Mouse (Mus musculus): Measurements from ENCODE around the gene Gpx6. TPM values are rescaled to one million over a fixed set of nuclear protein-coding genes. Genes with fewer than 3 reads are reported as not detected.
A peak's percentile ranks its signal among the peaks of the same experiment; 100 is the strongest.

Gene Gpx6
- polyA plus RNA-seq, 1 experiment from 2014 or later: not detected

GRCm38 (mm10) chr13:21326657-21327211 is 14.8 kb downstream of the Gpx6 start:
- peak; percentile 81 for ATAC-seq (replicated peaks)
- peaks cover 5% of the 10 kb centered on the region; the same call in 1 of the 2 replicates for H3K27me3 ChIP-seq (replicated peaks)
- no peaks in the 10 kb centered on the region for H3K36me3 ChIP-seq (replicated peaks)
- no peak overlapping the region for H3K9ac ChIP-seq
- peaks cover 6% of the 10 kb centered on the region for H3K4me1 ChIP-seq
- under 1% methylated on average over 24 of the region's 24 CpGs for WGBS
- H3K4me3 ChIP-seq: peak overlapping the region; percentile 38
- peak overlapping the region; percentile 58 for H3K4me2 ChIP-seq
- H3K9me3 ChIP-seq: no peaks in the 10 kb centered on the region
- H3K27ac ChIP-seq: no peak overlapping the region

DNA sequence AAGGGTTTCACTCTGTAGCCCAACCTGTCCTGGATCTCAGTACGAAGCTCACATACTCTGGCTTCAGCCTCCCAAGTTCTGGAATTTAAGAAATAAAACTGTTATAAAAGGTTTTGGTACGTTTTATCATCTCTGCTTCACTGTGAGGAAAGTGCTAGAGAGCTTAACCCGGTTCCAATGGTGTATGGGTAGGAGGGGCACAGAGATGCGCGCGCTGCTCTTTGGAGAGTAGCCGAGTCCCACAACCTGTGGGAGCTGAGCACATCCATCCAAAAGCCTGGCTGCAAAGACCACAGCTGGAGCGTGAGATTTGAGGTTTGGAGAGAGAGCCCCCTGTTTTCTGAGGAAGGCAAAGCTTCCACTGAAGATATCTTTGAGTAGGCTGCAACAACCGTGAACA is 15.5 kb downstream of the Gpx6 start:
- Histone ChIP-seq H3K27ac (no peak overlapping the region), H3K9ac (0 out of 2 replicates have a peak overlapping the region, but pooled peaks have one; percentile 31), H3K27me3 (replicated peaks) (peaks cover 5% of the 10 kb centered on the region; the same call in 1 of the 2 replicates), H3K9me3 (no peaks in the 10 kb centered on the region), H3K4me1 (peaks cover 6% of the 10 kb centered on the region), H3K4me2 (peak overlapping the region; percentile 58), H3K4me3 (peak overlapping the region; percentile 38), H3K36me3 (replicated peaks) (no peaks in the 10 kb centered on the region)
- no peak for ATAC-seq (replicated peaks)
- WGBS: under 1% methylated on average over 9 of the region's 9 CpGs

DNA sequence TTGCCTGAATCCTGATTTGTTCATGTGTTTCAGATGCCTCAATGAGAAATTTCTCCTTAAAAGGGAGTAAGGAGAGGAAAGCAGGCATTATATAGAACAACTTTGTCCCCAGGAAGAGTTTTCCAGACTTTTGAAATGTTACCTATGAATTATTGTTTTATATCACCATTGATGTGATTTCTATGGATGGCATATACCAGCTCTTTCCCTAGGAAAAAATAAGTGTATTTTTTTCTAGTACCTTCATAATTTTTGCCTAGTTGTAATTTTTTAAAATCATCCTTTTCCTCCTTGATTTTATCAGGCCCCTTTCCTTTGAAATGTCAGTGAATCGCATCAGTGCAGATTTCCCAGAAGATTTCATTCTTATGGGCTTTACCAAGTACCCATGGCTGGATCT is 34.7 kb downstream of the Gpx6 start, which contains the start of gene Olfr1367:
Olfr1367 (plus strand) TSS at position 301 of the 400 bp plus-strand sequence.
- no peak within 1 kb of the TSS for H3K4me2 ChIP-seq
- no peaks in the 10 kb centered on the region for H3K36me3 ChIP-seq (replicated peaks)
- H3K9me3 ChIP-seq: no peaks in the 10 kb centered on the region
- no peak for ATAC-seq (replicated peaks)
- H3K4me1 ChIP-seq: no peaks in the 10 kb centered on the region
- WGBS: 92% methylated on average over 1 of the region's 1 CpGs
- H3K9ac ChIP-seq: no peak within 1 kb of the TSS
- H3K27me3 ChIP-seq (replicated peaks): no peaks in the 10 kb centered on the region
- no peak within 1 kb of the TSS for H3K27ac ChIP-seq
- no peak within 1 kb of the TSS for H3K4me3 ChIP-seq

GRCm38 (mm10) chr13:21350593-21350992 is 38.7 kb downstream of the Gpx6 start:
- Histone ChIP-seq H3K4me1 (no peaks in the 10 kb centered on the region), H3K36me3 (replicated peaks) (no peaks in the 10 kb centered on the region), H3K4me2 (no peak overlapping the region), H3K9me3 (no peaks in the 10 kb centered on the region), H3K27me3 (replicated peaks) (no peaks in the 10 kb centered on the region), H3K9ac (no peak overlapping the region), H3K27ac (no peak overlapping the region), H3K4me3 (no peak overlapping the region)
- ATAC-seq (replicated peaks): no peak

- H3K36me3 ChIP-seq (replicated peaks): no peaks in the 10 kb centered on the region
- peak within 1 kb of the TSS; percentile 70 for H3K27ac ChIP-seq
- 1% methylated on average over 28 of the region's 29 CpGs for WGBS
- H3K4me1 ChIP-seq: peaks cover 29% of the 10 kb centered on the region
- H3K4me3 ChIP-seq: peak within 1 kb of the TSS; percentile 91
- no peaks in the 10 kb centered on the region for H3K9me3 ChIP-seq
- no peaks in the 10 kb centered on the region for H3K27me3 ChIP-seq (replicated peaks)
- H3K4me2 ChIP-seq: peak within 1 kb of the TSS; percentile 76
- ATAC-seq (replicated peaks): peak; percentile 100
- H3K9ac ChIP-seq: peak within 1 kb of the TSS; percentile 95
Measured at GRCm38 (mm10) chr13:21362621-21363248, 50.8 kb downstream of the Gpx6 start, which contains the start of gene Zscan12. Gene Zscan12, plus strand, starts transcription at chr13:21362820.

- Histone ChIP-seq H3K27me3 (replicated peaks) (no peaks in the 10 kb centered on the region), H3K27ac (no peak overlapping the region), H3K4me2 (peak overlapping the region; percentile 76), H3K4me3 (peak overlapping the region; percentile 91), H3K9me3 (no peaks in the 10 kb centered on the region), H3K36me3 (replicated peaks) (peaks cover 4% of the 10 kb centered on the region; the same call in 1 of the 2 replicates), H3K9ac (peak overlapping the region; percentile 95; the same call in 1 of the 2 replicates), H3K4me1 (peaks cover 29% of the 10 kb centered on the region)
- 64% methylated on average over 12 of the region's 12 CpGs for WGBS
- no peak for ATAC-seq (replicated peaks)
Measured at GRCm38 (mm10) chr13:21363719-21364118, 51.8 kb downstream of the Gpx6 start.

DNA sequence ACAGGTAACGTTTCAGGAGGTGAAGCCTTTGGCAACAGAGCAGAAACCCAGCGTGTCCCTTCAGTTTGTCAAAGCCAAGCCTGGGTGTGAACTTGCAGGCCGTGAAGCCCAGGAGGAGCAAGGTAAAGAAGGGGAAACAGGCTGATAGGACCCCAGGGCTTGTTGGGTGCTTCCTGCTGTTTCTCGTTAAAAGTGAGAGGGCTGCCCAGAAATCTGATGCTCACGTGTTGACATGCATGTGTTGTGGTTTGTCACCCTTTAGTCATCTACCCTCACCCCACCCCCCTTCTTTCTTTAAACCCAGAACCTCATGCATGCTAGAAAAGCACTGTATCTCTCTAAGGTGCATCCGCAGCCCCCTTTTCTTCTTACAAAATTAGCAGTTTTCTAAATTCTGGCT is 54.7 kb downstream of the Gpx6 start:
- Histone ChIP-seq H3K27me3 (replicated peaks) (no peaks in the 10 kb centered on the region), H3K9me3 (no peaks in the 10 kb centered on the region)
- no peak for ATAC-seq (replicated peaks)

More for the DNA sequence above, 54.7 kb downstream of the Gpx6 start:
- Histone ChIP-seq H3K36me3 (replicated peaks) (peaks cover 31% of the 10 kb centered on the region), H3K4me1 (peaks cover 29% of the 10 kb centered on the region), H3K4me3 (no peak overlapping the region), H3K9ac (no peak overlapping the region), H3K27ac (no peak overlapping the region), H3K4me2 (no peak overlapping the region)
- WGBS: 87% methylated on average over 6 of the region's 6 CpGs

Other genes starting within 250 kb of the Gpx6 start
- not detected in 2 replicates for gene Olfr1370, start 237.2 kb upstream of the Gpx6 start, polyA plus RNA-seq (2015; fragmentation: Nextera tagmentation; extraction: Ambion mirVana)
- gene Olfr1369-ps1, start 200.6 kb upstream of the Gpx6 start, polyA plus RNA-seq (2015; fragmentation: Nextera tagmentation; extraction: Ambion mirVana): 0.05 TPM in 1 of 2 replicates, not detected in the other
- gene Olfr263, start 182.5 kb upstream of the Gpx6 start, polyA plus RNA-seq (2015; fragmentation: Nextera tagmentation; extraction: Ambion mirVana): not detected in 2 replicates
- not detected in 2 replicates for gene Olfr1368, start 166.3 kb upstream of the Gpx6 start, polyA plus RNA-seq (2015; fragmentation: Nextera tagmentation; extraction: Ambion mirVana)
- 81.0 and 89.9 TPM in 2 replicates for gene Trim27, start 132.7 kb upstream of the Gpx6 start, polyA plus RNA-seq (2015; fragmentation: Nextera tagmentation; extraction: Ambion mirVana)
- not detected in 2 replicates for gene Gpx5, start 19.4 kb upstream of the Gpx6 start, polyA plus RNA-seq (2015; fragmentation: Nextera tagmentation; extraction: Ambion mirVana)
- gene Olfr1367, start 34.8 kb downstream of the Gpx6 start, polyA plus RNA-seq (2015; fragmentation: Nextera tagmentation; extraction: Ambion mirVana): not detected in 2 replicates
- gene Zscan12, start 50.7 kb downstream of the Gpx6 start, polyA plus RNA-seq (2015; fragmentation: Nextera tagmentation; extraction: Ambion mirVana): 12.2 and 13.0 TPM in 2 replicates
- 71.4 and 75.9 TPM in 2 replicates for gene Zkscan3, start 90.6 kb downstream of the Gpx6 start, polyA plus RNA-seq (2015; fragmentation: Nextera tagmentation; extraction: Ambion mirVana)
- gene Pgbd1, start 128.9 kb downstream of the Gpx6 start, polyA plus RNA-seq (2015; fragmentation: Nextera tagmentation; extraction: Ambion mirVana): 4.0 and 5.1 TPM in 2 replicates
- gene Zscan26, start 141.6 kb downstream of the Gpx6 start, polyA plus RNA-seq (2015; fragmentation: Nextera tagmentation; extraction: Ambion mirVana): 21.9 and 26.3 TPM in 2 replicates
- 2.9 and 4.9 TPM in 2 replicates for gene Nkapl, start 156.4 kb downstream of the Gpx6 start, polyA plus RNA-seq (2015; fragmentation: Nextera tagmentation; extraction: Ambion mirVana)
- gene Zkscan4, start 166.8 kb downstream of the Gpx6 start, polyA plus RNA-seq (2015; fragmentation: Nextera tagmentation; extraction: Ambion mirVana): 11.5 and 12.6 TPM in 2 replicates
- gene Gm10065, start 167.3 kb downstream of the Gpx6 start, polyA plus RNA-seq (2015; fragmentation: Nextera tagmentation; extraction: Ambion mirVana): not detected in 2 replicates
- 0.32 and 0.40 TPM in 2 replicates for gene AK157302, start 183.1 kb downstream of the Gpx6 start, polyA plus RNA-seq (2015; fragmentation: Nextera tagmentation; extraction: Ambion mirVana)
- gene Gm11273, start 189.3 kb downstream of the Gpx6 start, polyA plus RNA-seq (2015; fragmentation: Nextera tagmentation; extraction: Ambion mirVana): 8.5 and 9.5 TPM in 2 replicates
- gene Zkscan8, start 219.0 kb downstream of the Gpx6 start, polyA plus RNA-seq (2015; fragmentation: Nextera tagmentation; extraction: Ambion mirVana): 5.0 and 5.3 TPM in 2 replicates
- 0.09 and 0.22 TPM in 2 replicates for gene Olfr1366, start 230.7 kb downstream of the Gpx6 start, polyA plus RNA-seq (2015; fragmentation: Nextera tagmentation; extraction: Ambion mirVana)
- gene Olfr1535, start 247.8 kb downstream of the Gpx6 start, polyA plus RNA-seq (2015; fragmentation: Nextera tagmentation; extraction: Ambion mirVana): 0.05 TPM in 1 of 2 replicates, not detected in the other